ENCODE assay signal across 8 mouse cellular contexts in the genomic region with DNA sequence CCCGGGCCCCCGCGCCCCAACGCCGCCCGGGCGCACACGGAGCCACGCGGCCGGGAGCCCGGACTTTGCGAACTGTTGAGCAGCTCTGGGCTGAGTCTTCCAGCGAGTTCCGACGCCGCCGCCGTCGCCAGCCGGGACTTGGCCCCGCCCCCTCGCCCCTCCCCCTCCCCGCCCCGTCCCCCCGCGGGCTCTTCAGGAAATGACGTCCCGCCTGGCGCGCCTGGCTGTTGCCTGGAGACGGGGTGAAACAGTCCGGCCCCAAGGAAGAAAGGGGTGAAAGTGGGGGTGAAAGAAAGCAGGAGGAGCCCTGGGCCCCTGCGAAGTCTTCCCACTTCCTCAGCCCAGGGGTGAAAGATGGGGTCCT. TPM values are rescaled to one million over a fixed set of nuclear protein-coding genes. Genes with fewer than 3 reads are reported as not detected.
DNase-seq lines count a peak whose midpoint lies in the region; ATAC-seq lines count a peak whose summit lies in the region.

TSS of gene Whrn (minus strand) at position 77 of the 364 bp plus-strand sequence.

- DNase-seq in layer of hippocampus, adult 11-12 months (ENCODE audit: low spot score): peak; percentile 56
- DNase-seq in layer of hippocampus, adult 9-10 months (ENCODE audit: low spot score): no peak
- DNase-seq in embryonic facial prominence, embryonic 14.5 days (ENCODE audit: low spot score): peak; percentile 89
- peak; percentile 86 for DNase-seq in naive thymus-derived CD4-positive, alpha-beta T cell, adult 2 months (ENCODE audit: low read depth)
- peak; percentile 85 for DNase-seq in splenic B cell, adult 2 months (ENCODE audit: low read depth, low spot score)

- H3K27ac ChIP-seq in embryonic facial prominence, embryonic 14.5 days (replicated peaks; ENCODE audit: low read depth, low read length): no peak within 1 kb of the TSS
- H3K27ac ChIP-seq in heart, embryonic 11.5 days (ENCODE audit: low read depth, low read length): no peak within 1 kb of the TSS
- 0 out of 2 replicates have a peak within 1 kb of the TSS, but pooled peaks have one; percentile 2 for H3K27ac ChIP-seq in kidney, embryonic 15.5 days
- no peak within 1 kb of the TSS for H3K27ac ChIP-seq in liver, embryonic 12.5 days

- H3K4me1 ChIP-seq in embryonic facial prominence, embryonic 14.5 days (ENCODE audit: control insufficient read depth, insufficient read depth, low read length): no peaks in the 10 kb centered on the region; the same call in 1 of the 2 replicates
- H3K4me1 ChIP-seq in heart, embryonic 11.5 days (ENCODE audit: control insufficient read depth, insufficient read depth, low read length): peaks cover 15% of the 10 kb centered on the region
- peaks cover 36% of the 10 kb centered on the region for H3K4me1 ChIP-seq in kidney, embryonic 15.5 days
- H3K4me1 ChIP-seq in liver, embryonic 12.5 days: peaks cover 19% of the 10 kb centered on the region

- peak; percentile 87 for ATAC-seq in embryonic facial prominence, embryonic 14.5 days (ENCODE audit: low read depth)
- peak; percentile 73 for ATAC-seq in heart, embryonic 11.5 days (replicated peaks; ENCODE audit: insufficient number of reproducible peaks, low FRiP score, low TSS enrichment)
- ATAC-seq in kidney, embryonic 15.5 days (replicated peaks; ENCODE audit: low FRiP score): peak; percentile 77
- peak; percentile 73 for ATAC-seq in liver, embryonic 12.5 days

- WGBS in embryonic facial prominence, embryonic 14.5 days: 0% methylated on average over 17 of the region's 34 CpGs
- 0% methylated on average over 27 of the region's 34 CpGs for WGBS in heart, embryonic 11.5 days (ENCODE audit: insufficient replicate concordance)
- WGBS in kidney, embryonic 15.5 days: 1% methylated on average over 32 of the region's 34 CpGs
- under 1% methylated on average over 25 of the region's 34 CpGs for WGBS in liver, embryonic 12.5 days (ENCODE audit: insufficient replicate concordance)

- H3K4me3 ChIP-seq in embryonic facial prominence, embryonic 14.5 days (ENCODE audit: low read depth, low read length): peak within 1 kb of the TSS; percentile 74
- peak within 1 kb of the TSS; percentile 78 for H3K4me3 ChIP-seq in heart, embryonic 11.5 days (ENCODE audit: low read depth, low read length)
- peak within 1 kb of the TSS; percentile 70 for H3K4me3 ChIP-seq in kidney, embryonic 15.5 days (replicated peaks)
- H3K4me3 ChIP-seq in liver, embryonic 12.5 days: peak within 1 kb of the TSS; percentile 56

- H3K36me3 ChIP-seq in embryonic facial prominence, embryonic 14.5 days (ENCODE audit: control insufficient read depth, insufficient read depth, low read length): no peaks in the 10 kb centered on the region
- H3K36me3 ChIP-seq in heart, embryonic 11.5 days (ENCODE audit: control insufficient read depth, insufficient read depth, low read length): no peaks in the 10 kb centered on the region
- no peaks in the 10 kb centered on the region for H3K36me3 ChIP-seq in kidney, embryonic 15.5 days
- no peaks in the 10 kb centered on the region for H3K36me3 ChIP-seq in liver, embryonic 12.5 days
- no peaks in the 10 kb centered on the region for H3K36me3 ChIP-seq in splenic B cell, adult 2 months (ENCODE audit: control insufficient read depth, insufficient read depth, low read length, poor library complexity, severe bottlenecking)

- no peaks in the 10 kb centered on the region for H3K9me3 ChIP-seq in embryonic facial prominence, embryonic 14.5 days (ENCODE audit: control insufficient read depth, low read length)
- H3K9me3 ChIP-seq in heart, embryonic 11.5 days (replicated peaks; ENCODE audit: control insufficient read depth, low read length): no peaks in the 10 kb centered on the region
- H3K9me3 ChIP-seq in kidney, embryonic 15.5 days (replicated peaks): no peaks in the 10 kb centered on the region
- H3K9me3 ChIP-seq in liver, embryonic 12.5 days (replicated peaks): no peaks in the 10 kb centered on the region

- H3K9ac ChIP-seq in embryonic facial prominence, embryonic 14.5 days (ENCODE audit: low read depth, low read length): peak within 1 kb of the TSS; percentile 77
- peak within 1 kb of the TSS; percentile 75 for H3K9ac ChIP-seq in heart, embryonic 11.5 days (ENCODE audit: low read depth, low read length)
- H3K9ac ChIP-seq in kidney, embryonic 15.5 days: peak within 1 kb of the TSS; percentile 63
- peak within 1 kb of the TSS; percentile 51 for H3K9ac ChIP-seq in liver, embryonic 12.5 days

- peaks cover 16% of the 10 kb centered on the region for H3K27me3 ChIP-seq in embryonic facial prominence, embryonic 14.5 days (replicated peaks; ENCODE audit: control insufficient read depth, insufficient read depth, low read length)
- H3K27me3 ChIP-seq in heart, embryonic 11.5 days (ENCODE audit: control insufficient read depth, insufficient read depth, low read length): peaks cover 20% of the 10 kb centered on the region
- H3K27me3 ChIP-seq in kidney, embryonic 15.5 days: peaks cover 31% of the 10 kb centered on the region
- H3K27me3 ChIP-seq in liver, embryonic 12.5 days (replicated peaks): peaks cover 90% of the 10 kb centered on the region
- peaks cover 3% of the 10 kb centered on the region for H3K27me3 ChIP-seq in splenic B cell, adult 2 months (ENCODE audit: control insufficient read depth, insufficient read depth, low read length, poor library complexity, severe bottlenecking)

- H3K4me2 ChIP-seq in embryonic facial prominence, embryonic 14.5 days (ENCODE audit: low read depth, low read length): peak within 1 kb of the TSS; percentile 90
- peak within 1 kb of the TSS; percentile 95 for H3K4me2 ChIP-seq in heart, embryonic 11.5 days
- H3K4me2 ChIP-seq in kidney, embryonic 15.5 days: peak within 1 kb of the TSS; percentile 98
- peak within 1 kb of the TSS; percentile 74 for H3K4me2 ChIP-seq in liver, embryonic 12.5 days

RNA-seq across cellular contexts. Expression of gene Whrn, which starts in this region (rescaled TPM):
- 4.4 and 5.0 TPM in 2 replicates for polyA plus RNA-seq in embryonic facial prominence, embryonic 14.5 days (2014; fragmentation: Nextera tagmentation; extraction: Ambion mirVana)
- polyA plus RNA-seq in heart, embryonic 11.5 days (2014; fragmentation: Nextera tagmentation; extraction: Ambion mirVana): 3.3 and 4.7 TPM in 2 replicates
- polyA plus RNA-seq in kidney, embryonic 15.5 days (2015; fragmentation: Nextera tagmentation; extraction: Ambion mirVana): 5.1 and 6.1 TPM in 2 replicates
- 1.1 and 1.4 TPM in 2 replicates for polyA plus RNA-seq in liver, embryonic 12.5 days (2016; fragmentation: Nextera tagmentation; extraction: Ambion mirVana)
